Mouse (Mus musculus) midbrain, embryonic 12.5 days (tissue): Measurements from ENCODE around the gene Krt16. TPM values are rescaled to one million over a fixed set of nuclear protein-coding genes. Genes with fewer than 3 reads are reported as not detected.

Source experiments
- polyA plus RNA-seq: library from polyadenylated mRNA; unstranded; fragments of >200 nt; fragmentation: Nextera tagmentation; extraction: Ambion mirVana; gene quantifications from 2 replicates; pipeline ENCODE4 v1.2.1, GENCODE M21; 2016

Krt16 gene
- polyA plus RNA-seq, 1 experiment from 2014 or later = not detected

Other genes starting within 250 kb of the Krt16 start
- gene Krt33a, start 232.7 kb downstream of the Krt16 start, polyA plus RNA-seq = not detected in 2 replicates
- not detected in 2 replicates for gene Krt33b, start 219.0 kb downstream of the Krt16 start, polyA plus RNA-seq
- gene Krt34, start 207.3 kb downstream of the Krt16 start, polyA plus RNA-seq = not detected in 2 replicates
- not detected in 2 replicates for gene Krt31, start 198.4 kb downstream of the Krt16 start, polyA plus RNA-seq
- gene Krt32, start 160.7 kb downstream of the Krt16 start, polyA plus RNA-seq = not detected in 2 replicates
- not detected in 2 replicates for gene Krt35, start 152.7 kb downstream of the Krt16 start, polyA plus RNA-seq
- gene Krt36, start 143.3 kb downstream of the Krt16 start, polyA plus RNA-seq = not detected in 2 replicates
- not detected in 2 replicates for gene Krt13, start 127.3 kb downstream of the Krt16 start, polyA plus RNA-seq
- 5.9 and 7.8 TPM in 2 replicates for gene Krt15, start 113.0 kb downstream of the Krt16 start, polyA plus RNA-seq
- 3.7 and 5.4 TPM in 2 replicates for gene Krt19, start 100.2 kb downstream of the Krt16 start, polyA plus RNA-seq
- not detected in 2 replicates for gene Krt9, start 55.7 kb downstream of the Krt16 start, polyA plus RNA-seq
- gene Krt14, start 41.4 kb downstream of the Krt16 start, polyA plus RNA-seq = 4.5 and 5.5 TPM in 2 replicates
- gene Krt17, start 12.1 kb upstream of the Krt16 start, polyA plus RNA-seq = 0.56 and 1.1 TPM in 2 replicates
- not detected in 2 replicates for gene Krt42, start 21.0 kb upstream of the Krt16 start, polyA plus RNA-seq
- 1,467 and 1,563 TPM in 2 replicates for gene Eif1, start 71.0 kb upstream of the Krt16 start, polyA plus RNA-seq
- gene Gast, start 85.5 kb upstream of the Krt16 start, polyA plus RNA-seq = 0.97 and 1.2 TPM in 2 replicates
- 72.8 and 86.6 TPM in 2 replicates for gene Hap1, start 107.2 kb upstream of the Krt16 start, polyA plus RNA-seq
- 46.4 and 53.8 TPM in 2 replicates for gene Jup, start 148.9 kb upstream of the Krt16 start, polyA plus RNA-seq
- gene P3h4, start 165.9 kb upstream of the Krt16 start, polyA plus RNA-seq = 19.7 and 25.4 TPM in 2 replicates
- 44.5 and 48.0 TPM in 2 replicates for gene Fkbp10, start 166.8 kb upstream of the Krt16 start, polyA plus RNA-seq
- gene Nt5c3b, start 192.9 kb upstream of the Krt16 start, polyA plus RNA-seq = 93.9 and 100.0 TPM in 2 replicates
- 0.75 and 0.89 TPM in 2 replicates for gene Klhl10, start 193.0 kb upstream of the Krt16 start, polyA plus RNA-seq
- gene Klhl11, start 223.8 kb upstream of the Krt16 start, polyA plus RNA-seq = 13.7 and 15.3 TPM in 2 replicates